Mouse (Mus musculus) left cerebral cortex, postnatal 25 days (tissue): Measurements from ENCODE around the gene Ntrk3. TPM values are rescaled to one million over a fixed set of nuclear protein-coding genes. Genes with fewer than 3 reads are reported as not detected.

Experiments
- DNase-seq, 2 experiments: peaks; one replicate each; pipeline ENCODE4 v3.0.0; 2022; ENCODE audit warnings: low spot score in 2 of 2, mixed read lengths in 1 of 2
- intact Hi-C: fragments of 180-260 bp; cut with DNase I; formaldehyde crosslinking; loops from one replicate; pipeline ENCODE4 v1.15.1; 2025
- total RNA-seq, 2 experiments: library from RNA; stranded (reverse); gene quantifications; 2 replicates each; pipeline ENCODE4 v1.2.3; 2021

Gene Ntrk3
- 100 to 1,000 TPM; 149 to 159 TPM for total RNA-seq

- no peak for DNase-seq
- intact Hi-C loops: no loop called here
These were observed at the start of gene Ntrk3 for GRCm38 (mm10) chr7:78737614-78738210. TSS of gene Ntrk3 (minus strand) at chr7:78738012.

- no peak for DNase-seq
- intact Hi-C loops: no loop called here
These were observed 48.1 kb upstream of the Ntrk3 start for GRCm38 (mm10) chr7:78785906-78786305.

- intact Hi-C loops: no loop called here
- DNase-seq: peak; percentile 87 to 88
These were observed 45.1 kb upstream of the Ntrk3 start, which contains the start of the genes Mrps11 and Mrpl46 for GRCm38 (mm10) chr7:78782639-78783581. TSS of gene Mrps11 (plus strand) at chr7:78783119. TSS of gene Mrpl46 (minus strand) at chr7:78783531.

- DNase-seq: no peak
- intact Hi-C loops: no loop called here
These were observed 40.9 kb upstream of the Ntrk3 start for GRCm38 (mm10) chr7:78778741-78779140.

- intact Hi-C loops: no loop called here
- no peak for DNase-seq
These were observed 33.1 kb upstream of the Ntrk3 start for GRCm38 (mm10) chr7:78770936-78771335.

- no peak for DNase-seq
- intact Hi-C loops: loop anchor here (5.0 to 10.0 kb wide), 3 partner anchors 104 to 1634 kb away; no protein-coding TSS in a partner anchor
These were observed 31.4 kb upstream of the Ntrk3 start for GRCm38 (mm10) chr7:78769075-78769652.

GRCm38 (mm10) chr7:78767929-78768531 lies 30.2 kb upstream of the Ntrk3 start:
- intact Hi-C loops: loop anchor here (2.0 to 10.0 kb wide), 4 partner anchors 103 to 1633 kb away; no protein-coding TSS in a partner anchor

GRCm38 (mm10) chr7:78766019-78766683 lies 28.3 kb upstream of the Ntrk3 start:
- intact Hi-C loops: loop anchor here (2.0 to 10.0 kb wide), 4 partner anchors 101 to 1631 kb away; no protein-coding TSS in a partner anchor
- DNase-seq: peak; percentile 91 to 93

More at GRCm38 (mm10) chr7:78767929-78768531, 30.2 kb upstream of the Ntrk3 start:
- no peak for DNase-seq

- DNase-seq: no peak
- intact Hi-C loops: loop anchor here (5.0 to 10.0 kb wide), 3 partner anchors 100 to 1630 kb away; no protein-coding TSS in a partner anchor
These were observed 27.4 kb upstream of the Ntrk3 start for GRCm38 (mm10) chr7:78765215-78765631.

- intact Hi-C loops: loop anchor here (10.0 kb wide), 2 partner anchors 99 to 1629 kb away; no protein-coding TSS in a partner anchor
- DNase-seq: no peak
These were observed 26.0 kb upstream of the Ntrk3 start for GRCm38 (mm10) chr7:78763801-78764200.

- no peak for DNase-seq
- intact Hi-C loops: no loop called here
These were observed 16.7 kb upstream of the Ntrk3 start for GRCm38 (mm10) chr7:78754458-78755000.

- no peak for DNase-seq
- intact Hi-C loops: no loop called here
These were observed 16.1 kb upstream of the Ntrk3 start for GRCm38 (mm10) chr7:78753752-78754457.

GRCm38 (mm10) chr7:78752961-78753360 lies 15.1 kb upstream of the Ntrk3 start:
- intact Hi-C loops: no loop called here
- no peak for DNase-seq

GRCm38 (mm10) chr7:78743731-78744385 lies 6.0 kb upstream of the Ntrk3 start:
- DNase-seq: no peak
- intact Hi-C loops: no loop called here

- no peak for DNase-seq
- intact Hi-C loops: no loop called here
These were observed 1.7 kb upstream of the Ntrk3 start for GRCm38 (mm10) chr7:78739351-78740000.

GRCm38 (mm10) chr7:78737196-78737595 lies 616 bp downstream of the Ntrk3 start:
- intact Hi-C loops: no loop called here
- DNase-seq: no peak

- intact Hi-C loops: loop anchor here (1.0 to 5.0 kb wide), 3 partner anchors 39 to 71 kb away; no protein-coding TSS in a partner anchor
These were observed 6.4 kb downstream of the Ntrk3 start for GRCm38 (mm10) chr7:78731391-78731790.

More at GRCm38 (mm10) chr7:78731391-78731790, 6.4 kb downstream of the Ntrk3 start:
- peak; percentile 58 to 88 for DNase-seq
